Mouse (Mus musculus) lung, adult 2 months (tissue): Measurements from ENCODE around the gene Lin52.

Source experiments
- CTCF ChIP-seq: fragments of 200-500 bp; IDR thresholded peaks from 2 replicates; pipeline ENCODE4 v1.5.1; 2011; ENCODE audit warnings: mild to moderate bottlenecking, low read length, control low read depth; ENCODE audit not compliant: insufficient read depth
- POLR2A ChIP-seq: fragments of 200-500 bp; IDR thresholded peaks from 2 replicates; pipeline ENCODE4 v1.6.1; 2011; ENCODE audit warnings: low read depth, mild to moderate bottlenecking, control low read depth, low read length, borderline replicate concordance; ENCODE audit errors: extremely low read depth

DNA sequence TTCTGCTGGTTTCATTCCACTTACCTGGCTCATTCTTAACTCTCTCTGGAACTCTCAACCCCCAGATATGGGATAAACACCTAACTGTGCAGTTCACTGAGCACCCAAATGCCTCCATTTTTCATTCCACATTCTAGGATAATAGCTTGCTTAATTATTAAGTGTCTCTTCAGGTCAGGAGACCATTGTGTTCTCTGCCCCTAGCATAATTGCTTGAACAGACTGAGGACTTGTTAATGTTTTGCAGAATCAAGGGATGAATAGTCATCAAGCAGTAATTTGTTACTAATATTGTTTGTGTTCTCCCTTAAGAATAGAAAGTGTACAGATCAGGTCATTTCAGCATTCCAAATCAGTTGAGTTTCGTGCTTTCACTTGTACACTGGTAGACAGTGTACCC is 3.8 kb upstream of the Lin52 start:
- TF ChIP-seq CTCF (no peak), POLR2A (no peak)
